Mouse (Mus musculus) ES-E14 (cell line): ENCODE results near the gene Atp1b1. TPM values are rescaled to one million over a fixed set of nuclear protein-coding genes. Genes with fewer than 3 reads are reported as not detected.

Experiments used
- DNase-seq: peaks from one replicate; pipeline ENCODE4 v3.0.0-alpha.2; 2013; ENCODE audit warnings: low read depth, low spot score
- H3K27ac ChIP-seq: 2 replicates; pipeline ENCODE4 v1.5.1; 2012; ENCODE audit warnings: low read depth, mild to moderate bottlenecking, low read length, moderate library complexity, mixed read lengths; ENCODE audit not compliant: poor library complexity, insufficient read depth, severe bottlenecking
- H3K36me3 ChIP-seq: 2 replicates; pipeline ENCODE4 v1.6.1; 2012; ENCODE audit warnings: mild to moderate bottlenecking, low read length, moderate library complexity, mixed read lengths; ENCODE audit not compliant: control insufficient read depth, poor library complexity, insufficient read depth, severe bottlenecking
- H3K4me1 ChIP-seq, 2 experiments: fragments of 150-350 bp in 1 of 2; sonication (generic) in 1 of 2; 2 replicates each; pipeline ENCODE4 v1.6.1; 2012; ENCODE audit warnings: low read length in 2 of 2, mild to moderate bottlenecking in 1 of 2, mixed read lengths in 1 of 2; ENCODE audit not compliant: control insufficient read depth in 2 of 2, insufficient read depth in 2 of 2, poor library complexity in 1 of 2
- H3K4me3 ChIP-seq, 2 experiments: fragments of 150-350 bp in 1 of 2; sonication (generic) in 1 of 2; 2 replicates each; pipeline ENCODE4 v1.5.1; 2012; ENCODE audit warnings: low read length in 2 of 2, low read depth in 1 of 2, mild to moderate bottlenecking in 1 of 2, mixed read lengths in 1 of 2; ENCODE audit not compliant: insufficient read depth in 1 of 2, poor library complexity in 1 of 2, severe bottlenecking in 1 of 2
- H3K9ac ChIP-seq: 2 replicates; pipeline ENCODE4 v1.6.1; 2012; ENCODE audit warnings: low read depth, mild to moderate bottlenecking, low read length, mixed read lengths; ENCODE audit not compliant: poor library complexity, insufficient read depth, severe bottlenecking
- H3K9me3 ChIP-seq: fragments of 150-350 bp; sonication (generic); 2 replicates; pipeline ENCODE4 v1.6.1; 2012; ENCODE audit warnings: low read depth, mild to moderate bottlenecking, low read length; ENCODE audit not compliant: control insufficient read depth, insufficient read depth
- CHD2 ChIP-seq: IDR thresholded peaks from 2 replicates; pipeline ENCODE4 v1.6.1; 2014; ENCODE audit warnings: mild to moderate bottlenecking, low read depth, low read length, inconsistent platforms
- HCFC1 ChIP-seq: IDR thresholded peaks from 2 replicates; pipeline ENCODE4 v1.6.1; 2012; ENCODE audit warnings: low read length, inconsistent platforms, borderline replicate concordance; ENCODE audit not compliant: insufficient read depth
- MAFK ChIP-seq: IDR thresholded peaks from 2 replicates; pipeline ENCODE4 v1.6.1; 2014; ENCODE audit warnings: mild to moderate bottlenecking, low read depth, low read length, inconsistent platforms; ENCODE audit not compliant: insufficient read depth
- ZC3H11A ChIP-seq: IDR thresholded peaks from 2 replicates; pipeline ENCODE4 v1.6.1; 2012; ENCODE audit warnings: low read depth, mild to moderate bottlenecking, inconsistent platforms, low read length, borderline replicate concordance
- ZNF384 ChIP-seq: IDR thresholded peaks from 2 replicates; pipeline ENCODE4 v1.6.1; 2012; ENCODE audit warnings: low read depth, low read length, inconsistent platforms
- in situ Hi-C, 2 experiments: fragments of 600-800 bp; cut with MboI; formaldehyde crosslinking; loops; one replicate each; pipeline ENCODE4 v1.15.1; 2025; ENCODE audit warnings: low sequenced_read_pairs in 2 of 2, inconsistent platforms in 1 of 2; ENCODE audit not compliant: unreplicated experiment in 2 of 2
- total RNA-seq: library from RNA; depleted of rRNA; stranded (reverse); fragments of 300-350 nt; gene quantifications from 2 replicates; pipeline ENCODE4 v1.2.3, GENCODE M21; 2012

Gene Atp1b1
- total RNA-seq, 1 experiment, result 58.3 TPM

DNA sequence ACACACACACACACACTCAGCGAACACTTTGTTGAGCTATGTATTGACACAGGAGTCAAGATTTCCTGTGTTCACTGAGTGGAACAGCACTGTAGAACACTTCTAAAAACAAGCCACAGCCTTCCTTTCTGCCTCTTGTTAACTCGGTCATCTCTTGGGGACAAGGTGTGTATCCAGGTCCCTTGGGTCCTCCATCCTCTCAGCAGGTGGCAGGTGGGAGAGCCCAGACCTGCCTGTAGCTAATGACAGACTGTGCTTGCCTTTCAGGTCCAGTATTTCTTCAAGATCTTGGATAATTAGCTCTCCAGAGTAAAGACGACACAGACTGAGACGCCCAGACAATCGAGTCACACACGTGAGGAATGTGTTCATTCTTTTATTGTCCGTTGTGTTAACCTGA, 21.4 kb downstream of the Atp1b1 start:
- Histone ChIP-seq H3K9me3 (no peaks in the 10 kb centered on the region), H3K9ac (no peak overlapping the region), H3K4me1 (peaks cover 0 to 2% of the 10 kb centered on the region in 2 experiments; a peak in 1 of 4 replicates), H3K27ac (no peak overlapping the region), H3K36me3 (peaks cover 43% of the 10 kb centered on the region), H3K4me3 (no peak overlapping the region)
- no peak for DNase-seq
- in situ Hi-C loops, result no loop called here
- TF ChIP-seq CHD2 (no peak), ZC3H11A (no peak), HCFC1 (no peak), MAFK (no peak), ZNF384 (no peak)

DNA sequence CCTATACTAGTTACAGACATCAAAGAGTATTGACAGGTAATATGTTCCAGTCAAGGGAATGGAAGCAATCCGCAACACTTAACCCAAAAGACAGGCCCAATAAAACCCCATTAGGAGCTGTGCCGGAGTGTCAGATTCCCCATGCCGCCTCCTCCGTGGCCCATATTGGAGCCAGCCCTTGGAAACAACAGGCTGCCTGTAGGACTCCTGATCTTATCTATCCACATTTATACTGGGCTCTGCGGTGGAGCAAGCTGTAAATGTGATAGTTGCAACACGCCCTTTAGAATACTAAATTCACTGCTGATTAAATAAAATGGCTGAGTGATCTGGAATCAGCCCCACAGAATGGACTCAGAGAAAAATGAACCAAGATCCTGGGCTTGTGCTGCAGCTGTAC, 24.1 kb downstream of the Atp1b1 start:
- no peaks in the 10 kb centered on the region for H3K9me3 ChIP-seq
- TF ChIP-seq HCFC1 (no peak), ZC3H11A (no peak), MAFK (no peak), ZNF384 (no peak), CHD2 (no peak)
- H3K36me3 ChIP-seq, result peaks cover 19% of the 10 kb centered on the region
- in situ Hi-C loops, result no loop called here
- no peak for DNase-seq
- H3K4me3 ChIP-seq, result no peak overlapping the region
- no peak overlapping the region for H3K27ac ChIP-seq
- H3K9ac ChIP-seq, result no peak overlapping the region
- H3K4me1 ChIP-seq, result no peaks in the 10 kb centered on the region

DNA sequence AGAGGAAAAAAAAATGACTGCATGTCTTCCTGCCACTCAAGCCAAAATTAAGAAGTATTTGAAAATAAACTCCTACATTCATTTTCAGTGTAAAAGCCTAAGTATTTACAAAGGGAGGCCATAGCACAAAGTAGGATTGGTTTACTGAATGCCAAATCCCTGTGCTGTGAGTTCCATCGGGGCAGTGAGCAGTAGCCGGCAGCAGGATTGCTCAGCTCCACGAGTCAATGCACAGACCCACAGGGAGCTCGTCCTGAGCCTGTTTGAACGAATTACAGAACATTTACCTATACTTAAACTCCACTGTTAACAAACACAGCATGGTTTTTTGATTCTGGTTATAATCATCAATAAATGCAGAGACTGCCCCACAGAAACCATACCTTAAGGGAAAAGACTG, 25.5 kb downstream of the Atp1b1 start:
- Histone ChIP-seq H3K9me3 (no peaks in the 10 kb centered on the region), H3K36me3 (peaks cover 11% of the 10 kb centered on the region), H3K4me3 (no peak overlapping the region), H3K27ac (no peak overlapping the region), H3K9ac (no peak overlapping the region), H3K4me1 (no peaks in the 10 kb centered on the region)
- no peak for DNase-seq
- in situ Hi-C loops, result no loop called here
- no peak for TF ChIP-seq ZNF384
- no peak for TF ChIP-seq MAFK
- no peak for TF ChIP-seq CHD2
- no peak for TF ChIP-seq HCFC1
- no peak for TF ChIP-seq ZC3H11A

DNA sequence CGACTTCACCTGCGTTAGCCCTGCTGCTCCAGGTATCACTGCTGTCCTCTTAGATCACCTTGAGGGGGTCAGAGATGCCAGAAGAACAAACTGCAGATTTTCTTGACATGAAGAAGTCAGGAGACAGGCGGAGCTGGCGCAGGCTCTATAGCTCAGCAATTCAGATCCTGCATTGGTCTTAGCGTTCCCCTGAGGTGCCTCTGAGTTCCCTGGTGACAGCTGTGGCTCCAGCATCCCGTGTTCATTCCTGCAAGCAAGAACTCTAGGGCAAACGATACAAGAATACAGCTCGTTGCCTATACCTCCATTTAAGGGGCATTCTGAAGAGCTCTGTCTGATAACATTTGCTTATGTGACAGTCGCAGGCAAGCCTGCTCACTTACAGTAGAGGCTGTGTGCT, 29.5 kb downstream of the Atp1b1 start:
- no peak overlapping the region for H3K4me3 ChIP-seq
- H3K27ac ChIP-seq, result no peak overlapping the region
- no peaks in the 10 kb centered on the region for H3K36me3 ChIP-seq
- no peaks in the 10 kb centered on the region for H3K9me3 ChIP-seq
- H3K9ac ChIP-seq, result no peak overlapping the region
- in situ Hi-C loops, result no loop called here
- TF ChIP-seq HCFC1, result no peak
- H3K4me1 ChIP-seq, result no peaks in the 10 kb centered on the region
- no peak for DNase-seq

DNA sequence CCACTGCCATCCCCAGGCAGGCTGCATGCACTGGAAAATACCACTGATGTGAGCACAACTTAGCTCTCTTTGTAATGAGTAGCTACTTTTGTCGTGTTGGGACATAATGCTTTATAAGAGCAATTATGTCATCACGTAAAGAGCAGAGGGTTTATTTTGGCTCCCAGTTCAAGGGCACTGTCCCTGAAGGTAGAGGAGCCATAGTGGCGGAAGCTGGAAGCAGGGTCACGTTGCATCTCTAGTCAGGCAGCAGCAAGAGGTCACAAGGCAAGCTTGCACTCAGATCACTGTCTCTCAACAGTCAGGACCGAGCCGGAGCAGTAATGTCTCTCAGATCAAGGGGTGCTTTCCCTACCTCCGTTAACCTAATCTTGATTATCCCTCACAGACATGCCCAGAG, 30.4 kb downstream of the Atp1b1 start:
- TF ChIP-seq ZNF384, result no peak
- no peak for TF ChIP-seq CHD2
- TF ChIP-seq HCFC1, result no peak
- Histone ChIP-seq H3K36me3 (no peaks in the 10 kb centered on the region), H3K9ac (no peak overlapping the region), H3K4me3 (no peak overlapping the region), H3K27ac (no peak overlapping the region), H3K4me1 (no peaks in the 10 kb centered on the region), H3K9me3 (no peaks in the 10 kb centered on the region)
- no peak for DNase-seq
- in situ Hi-C loops, result no loop called here
